ENCODE assay signal across 9 mouse cellular contexts in genomic region chr7:139979011-139979719, GRCm38 (mm10). TPM values are rescaled to one million over a fixed set of nuclear protein-coding genes. Genes with fewer than 3 reads are reported as not detected.
DNase-seq lines count a peak whose midpoint lies in the region; ATAC-seq and TF ChIP-seq lines count a peak whose summit lies in the region.
"Had no signal": no experiment of that assay in that cellular context is flagged by ENCODE, and none has a peak within 500 bp of the region (broad histone marks: within the 10 kb centered on the region; RNA-seq: fewer than 3 reads in every experiment).

No protein-coding gene starts in this region.

- TF ChIP-seq CTCF in brain, embryonic 14.5 days (IDR thresholded peaks at IDR 0.05; ENCODE audit: borderline replicate concordance, extremely low read depth, insufficient read depth, insufficient read length) = no peak

- H3K4me2 ChIP-seq in heart, embryonic 11.5 days = peak overlapping the region; percentile 95
- H3K4me2 ChIP-seq in heart, embryonic 15.5 days = peak overlapping the region; percentile 91
- H3K4me2 ChIP-seq in limb, embryonic 13.5 days (replicated peaks) = peak overlapping the region; percentile 90

- H3K27me3 ChIP-seq in heart, embryonic 11.5 days (ENCODE audit: control insufficient read depth, insufficient read depth, low read length) = peaks cover 49% of the 10 kb centered on the region
- peaks cover 33% of the 10 kb centered on the region for H3K27me3 ChIP-seq in heart, embryonic 15.5 days
- no peaks in the 10 kb centered on the region for H3K27me3 ChIP-seq in limb, embryonic 13.5 days

- no peaks in the 10 kb centered on the region for H3K36me3 ChIP-seq in heart, embryonic 11.5 days (ENCODE audit: control insufficient read depth, insufficient read depth, low read length)
- H3K36me3 ChIP-seq in heart, embryonic 15.5 days = no peaks in the 10 kb centered on the region
- peaks cover 1% of the 10 kb centered on the region; the same call in 1 of the 2 replicates for H3K36me3 ChIP-seq in limb, embryonic 13.5 days

- H3K9ac ChIP-seq in heart, embryonic 11.5 days (ENCODE audit: low read depth, low read length) = no peak overlapping the region
- H3K9ac ChIP-seq in heart, embryonic 15.5 days = no peak overlapping the region
- no peak overlapping the region; the same call in 1 of the 2 replicates for H3K9ac ChIP-seq in limb, embryonic 13.5 days

- 42% methylated on average over 13 of the region's 13 CpGs for WGBS in heart, embryonic 11.5 days (ENCODE audit: insufficient replicate concordance)
- WGBS in heart, embryonic 15.5 days = 42% methylated on average over 13 of the region's 13 CpGs
- WGBS in limb, embryonic 13.5 days = 40% methylated on average over 13 of the region's 13 CpGs

- intact Hi-C loops in heart, postnatal 14 days (cut with DNase I) = no loop called here

- no peak for TF ChIP-seq POLR2A in brain, embryonic 14.5 days (IDR thresholded peaks at IDR 0.05; ENCODE audit: borderline replicate concordance, extremely low read depth, insufficient read depth, insufficient read length, poor library complexity, severe bottlenecking)

- no peaks in the 10 kb centered on the region for H3K9me3 ChIP-seq in heart, embryonic 11.5 days (replicated peaks; ENCODE audit: control insufficient read depth, low read length)
- no peaks in the 10 kb centered on the region for H3K9me3 ChIP-seq in heart, embryonic 15.5 days (replicated peaks)
- H3K9me3 ChIP-seq in limb, embryonic 13.5 days = no peaks in the 10 kb centered on the region

- peak overlapping the region; percentile 57 for H3K4me3 ChIP-seq in heart, embryonic 11.5 days (ENCODE audit: low read depth, low read length)
- H3K4me3 ChIP-seq in heart, embryonic 15.5 days = peak overlapping the region; percentile 59
- peak overlapping the region; percentile 63 for H3K4me3 ChIP-seq in limb, embryonic 13.5 days

- no peak for ATAC-seq in heart, embryonic 11.5 days (replicated peaks; ENCODE audit: insufficient number of reproducible peaks, low FRiP score, low TSS enrichment)
- ATAC-seq in heart, embryonic 15.5 days (replicated peaks; ENCODE audit: insufficient number of reproducible peaks, insufficient read depth, low FRiP score, low read depth) = no peak
- ATAC-seq in limb, embryonic 13.5 days (ENCODE audit: low FRiP score, low read depth) = peak; percentile 41; the same call in 1 of the 2 replicates
- ATAC-seq in neutrophil, adult 5-6 weeks (ENCODE audit: extremely low read depth, insufficient number of reproducible peaks, low FRiP score, poor library complexity, severe bottlenecking) = peak; percentile 14; the same call in 1 of the 2 replicates

- peaks cover 6% of the 10 kb centered on the region for H3K4me1 ChIP-seq in heart, embryonic 11.5 days (ENCODE audit: control insufficient read depth, insufficient read depth, low read length)
- peaks cover 14% of the 10 kb centered on the region for H3K4me1 ChIP-seq in heart, embryonic 15.5 days (replicated peaks)
- peaks cover 10% of the 10 kb centered on the region; the same call in 1 of the 2 replicates for H3K4me1 ChIP-seq in limb, embryonic 13.5 days

- no peak overlapping the region for H3K27ac ChIP-seq in heart, embryonic 11.5 days (ENCODE audit: low read depth, low read length)
- no peak overlapping the region for H3K27ac ChIP-seq in heart, embryonic 15.5 days
- H3K27ac ChIP-seq in limb, embryonic 13.5 days = no peak overlapping the region

- DNase-seq in heart, postnatal 14 days = no peak
- peak; percentile 21 for DNase-seq in brain, embryonic 14.5 days (ENCODE audit: low read depth)
- DNase-seq in natural killer cell, adult 2 months (ENCODE audit: low spot score in 2 of 2) = no peak
- DNase-seq in left cerebral cortex, adult 18-20 months (ENCODE audit: low spot score in 2 of 2) = no peak

RNA-seq across cellular contexts. Expression of gene 6430531B16Rik, which starts 0.6 kb away (rescaled TPM):
- 0.21 and 0.29 TPM in 2 replicates for polyA plus RNA-seq in heart, embryonic 11.5 days (2014; fragmentation: Nextera tagmentation; extraction: Ambion mirVana)
- total RNA-seq in heart, postnatal 14 days (2021) = not detected
- polyA plus RNA-seq in brain, embryonic 14.5 days (2012; rRNA removed) = 0.55 and 0.76 TPM in 2 replicates
- 0.57 TPM in 1 of 2 replicates, not detected in the other for polyA plus RNA-seq in heart, embryonic 15.5 days (2015; fragmentation: Nextera tagmentation; extraction: Ambion mirVana)
- 0.52 and 0.53 TPM in 2 replicates for polyA plus RNA-seq in limb, embryonic 13.5 days (2015; fragmentation: Nextera tagmentation; extraction: Ambion mirVana)
- 2.2 TPM in 2 replicates for total RNA-seq in neutrophil, adult 5-6 weeks (2017)
- 1 to 10 TPM in 1 of 2 experiments, under 1 TPM in 1; 0.96 to 1.7 TPM for total RNA-seq in left cerebral cortex, adult 18-20 months (2021)
- total RNA-seq: heart, postnatal 36 days had no signal

RNA-seq across cellular contexts. Expression of gene Adam8, which starts 13.2 kb away (rescaled TPM):
- polyA plus RNA-seq in heart, embryonic 11.5 days (2014; fragmentation: Nextera tagmentation; extraction: Ambion mirVana) = 1.0 and 1.4 TPM in 2 replicates
- under 1 TPM; 0.93 TPM for total RNA-seq in heart, postnatal 14 days (2021)
- 12.7 and 14.7 TPM in 2 replicates for polyA plus RNA-seq in brain, embryonic 14.5 days (2012; rRNA removed)
- 1.3 and 3.1 TPM in 2 replicates for polyA plus RNA-seq in heart, embryonic 15.5 days (2015; fragmentation: Nextera tagmentation; extraction: Ambion mirVana)
- 2.3 and 2.8 TPM in 2 replicates for polyA plus RNA-seq in limb, embryonic 13.5 days (2015; fragmentation: Nextera tagmentation; extraction: Ambion mirVana)
- 217 and 224 TPM in 2 replicates for total RNA-seq in neutrophil, adult 5-6 weeks (2017)
- total RNA-seq in left cerebral cortex, adult 18-20 months (2021) = 1 to 10 TPM; 3.3 TPM

RNA-seq across cellular contexts. Expression of gene Utf1, which starts 35.6 kb away (rescaled TPM):
- polyA plus RNA-seq in heart, embryonic 11.5 days (2014; fragmentation: Nextera tagmentation; extraction: Ambion mirVana) = not detected in 2 replicates
- total RNA-seq in heart, postnatal 14 days (2021) = not detected
- polyA plus RNA-seq in brain, embryonic 14.5 days (2012; rRNA removed) = not detected in 2 replicates
- polyA plus RNA-seq in heart, embryonic 15.5 days (2015; fragmentation: Nextera tagmentation; extraction: Ambion mirVana) = 0.60 TPM in 1 of 2 replicates, not detected in the other
- polyA plus RNA-seq in limb, embryonic 13.5 days (2015; fragmentation: Nextera tagmentation; extraction: Ambion mirVana) = 0.15 TPM in 1 of 2 replicates, not detected in the other
- not detected in 2 replicates for total RNA-seq in neutrophil, adult 5-6 weeks (2017)
- total RNA-seq in left cerebral cortex, adult 18-20 months (2021) = not detected
- total RNA-seq: heart, postnatal 36 days had no signal

RNA-seq across cellular contexts. Expression of gene Zfp511, which starts 57.0 kb away (rescaled TPM):
- polyA plus RNA-seq in heart, embryonic 11.5 days (2014; fragmentation: Nextera tagmentation; extraction: Ambion mirVana) = 31.9 and 34.3 TPM in 2 replicates
- total RNA-seq in heart, postnatal 14 days (2021) = 10 to 100 TPM; 10.3 to 10.7 TPM
- 88.0 and 121 TPM in 2 replicates for polyA plus RNA-seq in brain, embryonic 14.5 days (2012; rRNA removed)
- polyA plus RNA-seq in heart, embryonic 15.5 days (2015; fragmentation: Nextera tagmentation; extraction: Ambion mirVana) = 27.6 and 32.0 TPM in 2 replicates
- 38.9 and 41.8 TPM in 2 replicates for polyA plus RNA-seq in limb, embryonic 13.5 days (2015; fragmentation: Nextera tagmentation; extraction: Ambion mirVana)
- 22.7 and 27.9 TPM in 2 replicates for total RNA-seq in neutrophil, adult 5-6 weeks (2017)
- total RNA-seq in left cerebral cortex, adult 18-20 months (2021) = 10 to 100 TPM; 22.2 to 26.3 TPM

RNA-seq across cellular contexts. Expression of gene Tubgcp2, which starts 57.3 kb away (rescaled TPM):
- 37.3 and 42.1 TPM in 2 replicates for polyA plus RNA-seq in heart, embryonic 11.5 days (2014; fragmentation: Nextera tagmentation; extraction: Ambion mirVana)
- total RNA-seq in heart, postnatal 14 days (2021) = 10 to 100 TPM; 27.4 to 29.4 TPM
- 70.3 and 76.2 TPM in 2 replicates for polyA plus RNA-seq in brain, embryonic 14.5 days (2012; rRNA removed)
- polyA plus RNA-seq in heart, embryonic 15.5 days (2015; fragmentation: Nextera tagmentation; extraction: Ambion mirVana) = 27.4 and 37.0 TPM in 2 replicates
- 67.4 and 68.0 TPM in 2 replicates for polyA plus RNA-seq in limb, embryonic 13.5 days (2015; fragmentation: Nextera tagmentation; extraction: Ambion mirVana)
- total RNA-seq in neutrophil, adult 5-6 weeks (2017) = 15.6 and 16.8 TPM in 2 replicates
- 10 to 100 TPM; 34.5 to 36.1 TPM for total RNA-seq in left cerebral cortex, adult 18-20 months (2021)

Comparison
In these comparisons a context has a peak if more than half of its experiments do, and no peak if none do; other contexts are left out.
1. ATAC-seq: peak in limb, embryonic 13.5 days (single experiment) and neutrophil, adult 5-6 weeks (single experiment); none in heart, embryonic 11.5 days (single experiment) and heart, embryonic 15.5 days (single experiment).
2. Peak in every context shown above with its lines, with median percentiles within 50 percentile points of each other: H3K4me2 ChIP-seq and H3K4me3 ChIP-seq.